Mouse (Mus musculus) C2C12 (cell line): ENCODE results near the gene Tlk1.

Experiments used
- CEBPB ChIP-seq: IDR thresholded peaks from one replicate; pipeline ENCODE4 v1.6.1; 2011; ENCODE audit warnings: low read depth, mild to moderate bottlenecking, control low read depth, moderate library complexity
- CTCF ChIP-seq: IDR thresholded peaks from one replicate; pipeline ENCODE4 v1.5.1; 2011; ENCODE audit not compliant: control insufficient read depth, insufficient read depth, insufficient read length
- FOSL1 ChIP-seq: IDR thresholded peaks from one replicate; pipeline ENCODE4 v1.8.0; 2011; ENCODE audit warnings: mild to moderate bottlenecking, low read length; ENCODE audit not compliant: poor library complexity, insufficient read depth, severe bottlenecking
- MAX ChIP-seq: IDR thresholded peaks from one replicate; pipeline ENCODE4 v1.6.1; 2011; ENCODE audit warnings: mild to moderate bottlenecking, control low read depth
- MYOG ChIP-seq: IDR thresholded peaks from one replicate; pipeline ENCODE4 v1.6.1; 2011; ENCODE audit not compliant: control insufficient read depth, insufficient read length; ENCODE audit errors: extremely low read depth
- USF1 ChIP-seq: IDR thresholded peaks from one replicate; pipeline ENCODE4 v1.6.1; 2011; ENCODE audit warnings: low read depth, mild to moderate bottlenecking, control low read depth, moderate library complexity

- no peak for TF ChIP-seq CTCF
- TF ChIP-seq CEBPB, result no peak
- no peak for TF ChIP-seq USF1
- no peak for TF ChIP-seq MYOG
- TF ChIP-seq FOSL1, result no peak
- TF ChIP-seq MAX, result no peak
Measured at GRCm38 (mm10) chr2:70784447-70784846, 41.1 kb downstream of the Tlk1 start.
